Mouse (Mus musculus) embryonic facial prominence, embryonic 11.5 days (tissue): ENCODE measurements around the gene Abca4. TPM values are rescaled to one million over a fixed set of nuclear protein-coding genes. Genes with fewer than 3 reads are reported as not detected.

Experiments
- ATAC-seq: fragments of 200-750 bp; cut with Nextera tagmentation; replicated peaks from 2 replicates; pipeline ENCODE4 v1.8.0; 2017; ENCODE audit warnings: low read depth; ENCODE audit not compliant: insufficient number of reproducible peaks, low FRiP score, low TSS enrichment
- DNase-seq: peaks from one replicate; pipeline ENCODE4 v3.0.0-alpha.2; 2015; ENCODE audit warnings: low spot score
- H3K27ac ChIP-seq: fragments of 300-500 bp; sonication (generic); replicated peaks from 2 replicates; pipeline ENCODE4 v1.5.1; 2014; ENCODE audit warnings: mild to moderate bottlenecking, low read depth, low read length, control low read depth
- H3K27me3 ChIP-seq: fragments of 300-500 bp; sonication (generic); 2 replicates; pipeline ENCODE4 v1.6.1; 2014; ENCODE audit warnings: mild to moderate bottlenecking, low read length, moderate library complexity, mixed read lengths; ENCODE audit not compliant: control insufficient read depth, insufficient read depth
- H3K36me3 ChIP-seq: fragments of 300-500 bp; sonication (generic); replicated peaks from 2 replicates; pipeline ENCODE4 v1.6.1; 2014; ENCODE audit warnings: low read depth, mild to moderate bottlenecking, low read length, moderate library complexity, mixed read lengths; ENCODE audit not compliant: control insufficient read depth, insufficient read depth
- H3K4me1 ChIP-seq: fragments of 300-500 bp; sonication (generic); 2 replicates; pipeline ENCODE4 v1.6.1; 2014; ENCODE audit warnings: low read length, mixed read lengths; ENCODE audit not compliant: control insufficient read depth, insufficient read depth
- H3K4me2 ChIP-seq: fragments of 300-500 bp; sonication (generic); 2 replicates; pipeline ENCODE4 v1.6.1; 2014; ENCODE audit warnings: low read depth, mild to moderate bottlenecking, control low read depth, low read length, moderate library complexity
- H3K4me3 ChIP-seq: fragments of 300-500 bp; sonication (generic); 2 replicates; pipeline ENCODE4 v1.5.1; 2014; ENCODE audit warnings: low read depth, low read length, control low read depth
- H3K9ac ChIP-seq: fragments of 300-500 bp; sonication (generic); replicated peaks from 2 replicates; pipeline ENCODE4 v1.6.1; 2014; ENCODE audit warnings: mild to moderate bottlenecking, control low read depth, low read length
- H3K9me3 ChIP-seq: fragments of 300-500 bp; sonication (generic); replicated peaks from 2 replicates; pipeline ENCODE4 v1.6.1; 2016; ENCODE audit warnings: mild to moderate bottlenecking, low read length, inconsistent platforms, mixed read lengths; ENCODE audit not compliant: control insufficient read depth
- WGBS: fragments of 180-500 bp; shearing (Covaris S2); extraction: QIAGEN DNeasy Blood & Tissue Kit; methylation state at CpG from one replicate; pipeline ENCODE4 v1.1.7; 2014; 5-methylcytosine and 5-hydroxymethylcytosine counted together
- polyA plus RNA-seq: library from polyadenylated mRNA; unstranded; fragments of >200 nt; fragmentation: Nextera tagmentation; extraction: Ambion mirVana; gene quantifications from 2 replicates; pipeline ENCODE4 v1.2.1, GENCODE M21; 2014

The Abca4 gene
- polyA plus RNA-seq, 1 experiment from 2014 or later = 1.9 TPM

DNA sequence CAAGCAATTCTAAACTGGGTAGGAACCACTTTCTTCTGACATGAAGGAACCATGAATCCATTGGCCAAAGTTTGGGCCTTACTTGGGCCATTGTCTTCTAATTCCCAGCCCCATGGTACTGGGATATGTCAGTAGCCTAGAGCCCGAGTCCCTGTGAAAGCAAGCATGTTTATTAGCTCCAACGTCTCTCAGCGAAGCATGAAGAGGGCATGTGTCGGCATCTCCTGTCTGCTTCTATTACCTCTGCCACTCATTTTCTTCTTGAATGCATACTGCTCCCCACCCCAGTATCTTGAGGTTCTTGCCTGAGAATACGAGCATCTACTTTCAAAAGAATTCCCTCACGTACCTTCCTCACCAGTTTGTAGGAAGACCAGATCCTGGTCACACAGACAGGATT lies 161.5 kb downstream of the Abca4 start:
- Histone ChIP-seq H3K27ac (no peak overlapping the region), H3K9ac (no peak overlapping the region), H3K27me3 (no peaks in the 10 kb centered on the region), H3K4me3 (no peak overlapping the region), H3K36me3 (no peaks in the 10 kb centered on the region), H3K4me2 (no peak overlapping the region), H3K9me3 (no peaks in the 10 kb centered on the region), H3K4me1 (no peaks in the 10 kb centered on the region)
- WGBS = 87% methylated on average over 6 of the region's 6 CpGs
- DNase-seq = no peak
- ATAC-seq = no peak

DNA sequence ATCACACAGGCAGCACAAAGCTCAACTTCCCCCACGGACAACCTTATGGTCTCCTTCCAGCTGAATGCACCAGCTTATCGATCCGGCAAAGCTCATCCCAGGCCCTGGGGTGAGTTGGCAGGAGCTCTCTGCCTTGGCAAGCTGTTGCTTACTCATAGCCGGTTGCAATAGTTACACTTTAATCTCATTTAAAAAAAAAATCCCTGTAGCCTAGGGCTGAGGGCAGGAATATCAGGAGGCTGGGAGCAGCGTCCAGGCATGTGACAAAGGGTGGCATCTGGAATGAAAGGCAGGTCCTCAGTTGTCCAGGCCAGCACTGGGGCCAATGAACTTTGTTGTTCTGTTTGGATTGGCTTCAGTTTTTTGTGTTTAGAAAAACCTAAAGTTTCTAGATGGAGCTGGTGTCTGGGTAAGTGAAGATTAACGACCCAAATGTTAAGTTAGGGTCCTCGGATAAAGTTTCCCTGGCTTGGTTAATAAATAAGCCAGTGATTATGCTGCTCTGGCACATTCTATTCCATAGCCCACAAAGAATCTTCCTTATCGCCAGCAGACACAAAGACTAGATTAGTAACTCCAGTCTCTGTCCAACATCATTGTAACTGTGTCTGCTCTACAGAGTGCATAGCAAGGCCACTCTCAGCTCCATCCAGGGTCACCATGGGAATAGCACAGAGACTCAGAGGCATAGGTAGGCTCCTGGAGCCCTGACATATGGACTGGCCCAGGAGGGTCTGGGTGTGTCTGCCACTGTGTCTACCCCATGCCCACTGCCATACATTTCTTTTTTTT lies 162.2 kb downstream of the Abca4 start:
- Histone ChIP-seq H3K4me3 (no peak overlapping the region), H3K27ac (no peak overlapping the region), H3K36me3 (no peaks in the 10 kb centered on the region), H3K4me2 (no peak overlapping the region), H3K27me3 (no peaks in the 10 kb centered on the region), H3K9ac (no peak overlapping the region), H3K9me3 (no peaks in the 10 kb centered on the region), H3K4me1 (no peaks in the 10 kb centered on the region)
- DNase-seq = no peak
- no peak for ATAC-seq
- WGBS = 81% methylated on average over 8 of the region's 8 CpGs

DNA sequence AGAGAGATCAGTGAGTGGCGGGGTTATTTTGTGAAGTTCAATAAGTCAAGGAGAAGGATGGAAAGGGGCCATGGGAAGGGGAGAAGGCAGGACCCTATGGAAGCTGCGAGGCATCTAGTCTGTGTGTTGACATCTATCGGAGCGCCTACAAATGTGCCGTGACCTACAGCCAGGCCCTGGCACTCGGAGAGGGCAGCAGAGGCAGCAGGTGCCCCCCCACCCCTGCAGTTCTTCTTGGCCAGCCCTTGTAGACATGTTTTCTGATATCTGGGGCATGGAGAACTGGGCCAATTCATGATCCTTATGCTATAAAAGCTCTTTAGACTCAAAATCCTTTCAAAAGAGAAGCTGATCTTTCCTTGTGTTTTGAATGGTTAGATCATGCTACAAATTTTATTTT lies 163.5 kb downstream of the Abca4 start:
- Histone ChIP-seq H3K36me3 (no peaks in the 10 kb centered on the region), H3K4me2 (no peak overlapping the region), H3K4me1 (no peaks in the 10 kb centered on the region), H3K27me3 (no peaks in the 10 kb centered on the region), H3K27ac (no peak overlapping the region), H3K4me3 (no peak overlapping the region), H3K9ac (no peak overlapping the region), H3K9me3 (no peaks in the 10 kb centered on the region)
- ATAC-seq (no peak), DNase-seq (no peak)
- 87% methylated on average over 6 of the region's 6 CpGs for WGBS

DNA sequence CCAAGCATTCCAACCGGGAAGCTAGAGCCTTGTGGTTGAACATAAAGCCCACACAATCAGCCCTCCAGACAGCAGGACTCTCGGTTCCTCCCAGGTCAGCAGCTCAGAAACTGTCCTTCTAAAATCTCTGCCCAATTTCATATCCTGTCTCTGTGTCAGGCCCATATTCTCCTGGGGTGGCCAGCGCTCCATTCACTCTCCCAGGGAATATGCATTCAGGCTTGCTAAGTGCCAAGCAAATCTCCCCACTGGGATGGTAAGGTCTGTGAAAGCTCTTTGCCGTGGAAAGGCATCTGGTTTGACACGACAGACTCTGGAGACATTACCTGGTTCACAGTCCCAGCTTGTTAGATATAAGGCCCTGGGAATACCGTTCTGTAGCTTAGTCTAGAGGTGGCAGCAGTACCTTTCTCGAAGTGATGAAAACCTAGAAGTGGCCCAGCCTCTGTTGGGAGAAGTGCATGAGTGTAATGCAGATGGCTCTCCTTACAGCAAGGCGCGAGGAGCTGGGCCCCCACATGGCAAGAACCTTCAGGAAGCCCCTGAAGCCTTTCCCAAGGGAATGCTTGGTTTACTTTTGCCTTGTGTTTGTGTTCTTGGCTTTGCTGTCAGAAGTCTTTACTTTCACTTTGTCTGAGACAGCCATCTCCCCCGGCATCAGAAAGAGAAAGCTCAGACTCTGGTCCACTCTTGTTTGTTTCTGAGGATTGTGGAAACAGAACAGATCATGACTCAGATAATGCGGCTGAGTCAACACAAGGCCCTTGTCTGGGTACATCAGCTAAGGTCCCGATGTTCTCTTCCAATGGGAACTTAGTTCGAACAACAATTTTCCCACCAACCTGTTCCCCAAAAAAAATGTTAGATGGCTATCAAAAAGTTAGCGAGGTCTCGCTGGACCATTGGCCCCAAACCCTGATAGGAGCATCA lies 164.3 kb downstream of the Abca4 start:
- no peak for DNase-seq
- H3K4me1 ChIP-seq = no peaks in the 10 kb centered on the region
- no peak overlapping the region for H3K9ac ChIP-seq
- ATAC-seq = no peak
- H3K9me3 ChIP-seq = no peaks in the 10 kb centered on the region
- no peaks in the 10 kb centered on the region for H3K27me3 ChIP-seq
- no peak overlapping the region for H3K4me2 ChIP-seq
- WGBS = 85% methylated on average over 15 of the region's 15 CpGs
- no peaks in the 10 kb centered on the region for H3K36me3 ChIP-seq
- no peak overlapping the region for H3K27ac ChIP-seq
- H3K4me3 ChIP-seq = no peak overlapping the region

DNA sequence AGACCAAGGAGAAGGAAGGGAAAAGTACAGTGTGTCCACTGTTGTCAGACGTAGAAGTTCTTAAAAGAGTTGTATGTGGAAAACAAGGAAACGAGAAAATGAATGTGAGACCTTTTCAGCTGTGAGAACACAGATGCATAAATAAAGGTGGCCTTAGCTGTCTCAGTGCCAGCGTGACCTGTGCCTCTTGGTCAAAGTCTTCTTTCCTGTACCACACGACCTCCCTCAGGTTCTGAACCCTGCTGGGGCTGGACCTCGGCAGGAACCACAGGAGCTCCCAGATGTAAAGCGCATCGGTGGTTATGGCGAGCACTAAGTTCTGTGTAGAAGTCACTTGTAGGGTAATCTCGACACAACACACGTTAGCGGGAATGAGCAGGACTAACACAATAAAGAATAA lies 165.3 kb downstream of the Abca4 start:
- DNase-seq (no peak), ATAC-seq (no peak)
- Histone ChIP-seq H3K9me3 (no peaks in the 10 kb centered on the region), H3K4me2 (no peak overlapping the region), H3K27ac (no peak overlapping the region), H3K4me3 (no peak overlapping the region), H3K4me1 (no peaks in the 10 kb centered on the region), H3K27me3 (no peaks in the 10 kb centered on the region), H3K36me3 (no peaks in the 10 kb centered on the region), H3K9ac (no peak overlapping the region)
- 92% methylated on average over 11 of the region's 11 CpGs for WGBS

- no peaks in the 10 kb centered on the region for H3K9me3 ChIP-seq
- no peak overlapping the region for H3K9ac ChIP-seq
- 64% methylated on average over 5 of the region's 5 CpGs for WGBS
- H3K4me2 ChIP-seq = no peak overlapping the region
- ATAC-seq (no peak), DNase-seq (no peak)
- no peaks in the 10 kb centered on the region for H3K27me3 ChIP-seq
- no peak overlapping the region for H3K4me3 ChIP-seq
- H3K4me1 ChIP-seq = no peaks in the 10 kb centered on the region
- no peaks in the 10 kb centered on the region for H3K36me3 ChIP-seq
- no peak overlapping the region for H3K27ac ChIP-seq
These were observed 166.2 kb downstream of the Abca4 start for GRCm38 (mm10) chr3:122210434-122210833.

GRCm38 (mm10) chr3:122210846-122211245 lies 166.6 kb downstream of the Abca4 start:
- H3K27ac ChIP-seq = no peak overlapping the region
- 88% methylated on average over 7 of the region's 7 CpGs for WGBS
- DNase-seq = no peak
- H3K36me3 ChIP-seq = no peaks in the 10 kb centered on the region
- no peak overlapping the region for H3K4me2 ChIP-seq
- no peaks in the 10 kb centered on the region for H3K4me1 ChIP-seq
- no peak overlapping the region for H3K9ac ChIP-seq
- H3K27me3 ChIP-seq = no peaks in the 10 kb centered on the region
- no peak for ATAC-seq
- H3K4me3 ChIP-seq = no peak overlapping the region
- H3K9me3 ChIP-seq = no peaks in the 10 kb centered on the region
